Mouse (Mus musculus): ENCODE data around the gene Hs3st3a1. TPM values are rescaled to one million over a fixed set of nuclear protein-coding genes. Genes with fewer than 3 reads are reported as not detected.

The Hs3st3a1 gene
- polyA plus RNA-seq, 1 experiment: 0.84 TPM

DNA sequence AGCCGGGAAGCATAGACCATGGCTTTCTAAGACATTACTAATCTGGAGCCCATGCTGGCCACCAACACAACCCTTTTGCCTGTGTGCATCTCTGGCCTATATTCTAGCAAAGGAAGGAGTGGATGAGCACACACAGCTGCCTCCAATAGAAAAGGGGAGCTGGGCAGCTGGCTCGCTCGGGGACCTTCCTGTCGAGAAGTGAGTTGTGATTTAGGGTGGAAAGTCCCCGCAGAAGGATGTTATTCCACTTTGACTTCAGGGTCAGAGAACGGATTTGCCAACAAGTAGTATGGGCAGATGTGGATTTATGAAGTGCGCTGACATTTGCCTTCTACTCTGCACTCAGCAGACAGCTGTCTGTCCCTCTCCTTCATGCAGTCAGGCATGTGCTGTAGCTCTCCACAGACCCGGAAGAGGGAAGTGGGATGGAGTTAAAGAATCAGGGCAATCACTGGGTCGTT is 108.1 kb downstream of the Hs3st3a1 start:
- no peak for DNase-seq
- 43% methylated on average over 9 of the region's 9 CpGs for WGBS
- TF ChIP-seq CTCF (IDR thresholded peaks at IDR 0.05; ENCODE audit: insufficient read depth, low read length) (no peak), POLR2A (IDR thresholded peaks at IDR 0.05; ENCODE audit: borderline replicate concordance, extremely low read depth, low read depth, low read length) (no peak)
- no peaks in the 10 kb centered on the region for H3K4me1 ChIP-seq (ENCODE audit: control insufficient read depth, insufficient read depth, low read length)
- H3K4me3 ChIP-seq (replicated peaks; ENCODE audit: extremely low read depth, low read depth, low read length): no peak overlapping the region

GRCm38 (mm10) chr11:64544236-64544635 is 109.1 kb downstream of the Hs3st3a1 start:
- TF ChIP-seq POLR2A (IDR thresholded peaks at IDR 0.05; ENCODE audit: borderline replicate concordance, extremely low read depth, low read depth, low read length) (no peak), CTCF (IDR thresholded peaks at IDR 0.05; ENCODE audit: insufficient read depth, low read length) (no peak)
- Histone ChIP-seq H3K4me1 (ENCODE audit: control insufficient read depth, insufficient read depth, low read length) (no peaks in the 10 kb centered on the region), H3K4me3 (replicated peaks; ENCODE audit: extremely low read depth, low read depth, low read length) (no peak overlapping the region)
- WGBS: 49% methylated on average over 5 of the region's 5 CpGs
- DNase-seq: no peak

- no peaks in the 10 kb centered on the region for H3K4me1 ChIP-seq (ENCODE audit: control insufficient read depth, insufficient read depth, low read length)
- WGBS: 35% methylated on average over 7 of the region's 7 CpGs
- no peak overlapping the region for H3K4me3 ChIP-seq (replicated peaks; ENCODE audit: extremely low read depth, low read depth, low read length)
- TF ChIP-seq CTCF (IDR thresholded peaks at IDR 0.05; ENCODE audit: insufficient read depth, low read length) (no peak), POLR2A (IDR thresholded peaks at IDR 0.05; ENCODE audit: borderline replicate concordance, extremely low read depth, low read depth, low read length) (no peak)
- no peak for DNase-seq
These were observed 114.2 kb downstream of the Hs3st3a1 start for GRCm38 (mm10) chr11:64549380-64549779.

DNA sequence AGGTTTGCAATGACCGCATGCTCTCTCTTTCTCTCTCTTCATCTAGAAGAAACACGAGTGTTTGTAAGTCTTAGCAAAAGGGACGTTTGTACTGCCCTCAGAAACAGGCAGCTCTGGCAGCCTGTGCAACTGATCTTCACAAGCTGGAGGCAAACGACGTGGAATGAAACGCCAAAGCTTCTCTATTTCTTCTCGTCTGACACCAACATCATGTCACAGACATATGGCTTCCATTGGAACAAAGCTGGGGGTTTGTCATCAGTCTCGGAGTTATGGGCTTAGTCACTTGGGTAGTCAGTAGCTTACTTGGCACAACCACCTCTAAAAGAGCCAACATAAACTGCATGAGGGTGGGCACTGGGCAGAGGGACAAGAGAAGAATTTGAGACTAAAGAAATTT is 114.8 kb downstream of the Hs3st3a1 start:
- no peak for DNase-seq
- Histone ChIP-seq H3K4me1 (ENCODE audit: control insufficient read depth, insufficient read depth, low read length) (no peaks in the 10 kb centered on the region), H3K4me3 (replicated peaks; ENCODE audit: extremely low read depth, low read depth, low read length) (no peak overlapping the region)
- WGBS: 63% methylated on average over 8 of the region's 8 CpGs
- TF ChIP-seq CTCF (IDR thresholded peaks at IDR 0.05; ENCODE audit: insufficient read depth, low read length) (no peak), POLR2A (IDR thresholded peaks at IDR 0.05; ENCODE audit: borderline replicate concordance, extremely low read depth, low read depth, low read length) (no peak)

DNA sequence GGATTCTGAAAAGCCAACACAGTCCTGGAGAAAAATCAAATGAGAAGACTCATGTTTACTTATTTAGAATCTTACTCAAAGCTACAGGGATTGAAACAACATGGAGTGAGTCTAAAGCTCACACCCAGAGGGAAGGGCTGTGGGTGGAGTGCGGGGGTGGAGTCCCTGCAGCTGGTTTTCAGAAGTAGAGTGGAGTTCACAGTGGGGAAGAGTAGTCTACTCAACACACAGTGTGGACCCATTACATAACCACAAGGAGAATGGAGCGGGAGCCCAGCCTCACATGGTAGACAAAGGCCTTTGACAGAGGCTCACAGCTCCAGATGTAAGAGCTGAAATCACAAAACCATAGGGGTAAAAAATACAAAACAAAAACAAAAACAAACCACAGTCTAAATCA is 123.2 kb downstream of the Hs3st3a1 start:
- TF ChIP-seq CTCF (IDR thresholded peaks at IDR 0.05; ENCODE audit: insufficient read depth, low read length) (no peak), POLR2A (IDR thresholded peaks at IDR 0.05; ENCODE audit: borderline replicate concordance, extremely low read depth, low read depth, low read length) (no peak)
- 78% methylated on average over 2 of the region's 2 CpGs for WGBS
- no peak for DNase-seq
- Histone ChIP-seq H3K4me1 (ENCODE audit: control insufficient read depth, insufficient read depth, low read length) (no peaks in the 10 kb centered on the region; the same call in 1 of the 2 replicates), H3K4me3 (replicated peaks; ENCODE audit: extremely low read depth, low read depth, low read length) (no peak overlapping the region)

- 49% methylated on average over 1 of the region's 1 CpGs for WGBS
- no peak for DNase-seq
- no peaks in the 10 kb centered on the region; the same call in 1 of the 2 replicates for H3K4me1 ChIP-seq (ENCODE audit: control insufficient read depth, insufficient read depth, low read length)
- H3K4me3 ChIP-seq (replicated peaks; ENCODE audit: extremely low read depth, low read depth, low read length): no peak overlapping the region
- TF ChIP-seq CTCF (IDR thresholded peaks at IDR 0.05; ENCODE audit: insufficient read depth, low read length) (no peak), POLR2A (IDR thresholded peaks at IDR 0.05; ENCODE audit: borderline replicate concordance, extremely low read depth, low read depth, low read length) (no peak)
These were observed 124.3 kb downstream of the Hs3st3a1 start for GRCm38 (mm10) chr11:64559388-64559787.

- WGBS: 88% methylated on average over 2 of the region's 2 CpGs
- Histone ChIP-seq H3K4me3 (replicated peaks; ENCODE audit: extremely low read depth, low read depth, low read length) (no peak overlapping the region), H3K4me1 (ENCODE audit: control insufficient read depth, insufficient read depth, low read length) (no peaks in the 10 kb centered on the region; the same call in 1 of the 2 replicates)
- no peak for TF ChIP-seq POLR2A (IDR thresholded peaks at IDR 0.05; ENCODE audit: borderline replicate concordance, extremely low read depth, low read depth, low read length)
- no peak for TF ChIP-seq CTCF (IDR thresholded peaks at IDR 0.05; ENCODE audit: insufficient read depth, low read length)
- DNase-seq: no peak
These were observed 125.3 kb downstream of the Hs3st3a1 start for GRCm38 (mm10) chr11:64560471-64560870.

DNA sequence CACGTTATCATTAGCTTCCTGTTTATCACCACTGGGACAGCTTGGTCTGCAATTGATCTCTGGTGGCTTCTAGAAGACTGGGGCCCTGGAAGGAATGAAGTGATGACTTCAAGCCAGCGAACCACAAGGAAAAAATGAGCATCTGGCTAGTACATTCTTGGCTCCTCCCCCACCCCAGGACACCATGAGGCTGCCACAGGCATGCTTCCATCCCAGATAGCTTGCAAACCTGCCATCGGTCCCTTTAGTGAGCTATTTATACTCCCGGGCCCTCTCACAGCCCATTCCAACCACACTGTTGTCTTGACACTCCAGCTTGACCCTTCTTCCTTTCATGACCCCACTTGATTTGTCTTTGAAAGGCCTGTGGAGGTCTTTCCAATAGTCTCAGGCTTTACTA is 127.6 kb downstream of the Hs3st3a1 start:
- WGBS: 36% methylated on average over 4 of the region's 4 CpGs
- DNase-seq: no peak
- TF ChIP-seq CTCF (IDR thresholded peaks at IDR 0.05; ENCODE audit: insufficient read depth, low read length): no peak
- TF ChIP-seq POLR2A (IDR thresholded peaks at IDR 0.05; ENCODE audit: borderline replicate concordance, extremely low read depth, low read depth, low read length): no peak
- no peak overlapping the region for H3K4me3 ChIP-seq (replicated peaks; ENCODE audit: extremely low read depth, low read depth, low read length)
- H3K4me1 ChIP-seq (ENCODE audit: control insufficient read depth, insufficient read depth, low read length): no peaks in the 10 kb centered on the region; the same call in 1 of the 2 replicates

Other genes starting within 250 kb of the Hs3st3a1 start
- 0.32 and 0.69 TPM in 2 replicates for gene F930015N05Rik, start 1.3 kb downstream of the Hs3st3a1 start, polyA plus RNA-seq (2012; rRNA removed)